Mouse (Mus musculus) olfactory bulb, adult 2 months (tissue): Measurements from ENCODE around the gene Krtap1-3.

Experiments used
- CTCF ChIP-seq: fragments of 200-500 bp; IDR thresholded peaks from 2 replicates; pipeline ENCODE4 v1.5.1; 2012; ENCODE audit warnings: low read depth, mild to moderate bottlenecking, low read length, moderate library complexity; ENCODE audit not compliant: insufficient read depth
- POLR2A ChIP-seq: fragments of 200-500 bp; IDR thresholded peaks from 2 replicates; pipeline ENCODE4 v1.6.1; 2012; ENCODE audit warnings: mild to moderate bottlenecking, low read depth, low read length, moderate library complexity; ENCODE audit not compliant: insufficient read depth

DNA sequence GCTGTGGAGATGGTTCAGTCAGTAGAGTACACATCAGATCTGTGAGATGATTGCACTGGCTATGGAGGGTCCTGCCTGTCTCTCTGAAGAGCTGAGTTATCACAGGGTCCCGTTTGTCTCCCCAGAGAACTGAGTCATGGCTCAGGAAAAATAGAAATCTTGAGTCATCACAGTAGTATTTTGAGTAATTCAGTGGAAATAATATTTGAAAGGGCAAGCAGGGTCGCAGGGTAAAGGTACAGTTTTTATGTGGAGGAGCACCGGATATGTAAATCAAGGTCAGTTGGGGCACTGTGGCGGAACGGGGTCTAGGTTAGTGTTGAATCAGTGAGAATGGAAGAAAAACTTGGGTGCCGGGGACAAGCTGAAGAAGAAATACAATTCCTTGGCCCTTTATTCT lies 28.6 kb downstream of the Krtap1-3 start:
- TF ChIP-seq POLR2A (no peak), CTCF (no peak)
